Mouse (Mus musculus): Measurements from ENCODE around the gene Esp6.
"Not testable (repeated sequence)": the region's sequence is repeated elsewhere in the genome, so short reads cannot be mapped to it uniquely, and the experiment has no call there.

The Esp6 gene

GRCm38 (mm10) chr17:40561207-40561606 lies at the start of gene Esp6:
Esp6 (plus strand) TSS chr17:40561507.
- DNase-seq (ENCODE audit: low spot score) = no peak

DNA sequence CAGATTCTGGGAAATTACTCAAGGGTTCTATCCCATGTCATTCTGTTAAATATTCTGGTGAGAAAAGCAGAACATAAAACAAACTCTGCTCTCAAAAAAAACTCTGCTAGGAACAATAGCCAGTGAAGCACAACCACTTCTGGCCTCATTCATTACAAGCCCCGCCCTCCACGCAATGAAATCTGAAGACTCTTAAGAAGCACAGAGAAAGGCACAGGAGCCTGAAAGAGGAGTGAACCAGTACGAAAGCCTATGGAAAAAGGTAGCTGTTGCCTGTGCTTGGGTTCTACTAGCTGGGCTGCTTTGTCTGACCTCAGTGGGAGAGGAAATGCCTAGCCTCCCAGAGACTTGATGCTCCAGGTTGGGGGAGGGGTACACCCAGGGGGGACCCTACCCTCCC lies 41.5 kb upstream of the Esp6 start, which contains the start of gene Esp8:
Esp8 (plus strand) TSS at position 205 of the 400 bp plus-strand sequence.
- no peak for DNase-seq (ENCODE audit: low spot score)

- no peak for DNase-seq (ENCODE audit: low spot score)
Observed at GRCm38 (mm10) chr17:40529813-40530212, 31.5 kb upstream of the Esp6 start.

GRCm38 (mm10) chr17:40531147-40531546 lies 30.2 kb upstream of the Esp6 start:
- DNase-seq (ENCODE audit: low spot score) = no peak

DNA sequence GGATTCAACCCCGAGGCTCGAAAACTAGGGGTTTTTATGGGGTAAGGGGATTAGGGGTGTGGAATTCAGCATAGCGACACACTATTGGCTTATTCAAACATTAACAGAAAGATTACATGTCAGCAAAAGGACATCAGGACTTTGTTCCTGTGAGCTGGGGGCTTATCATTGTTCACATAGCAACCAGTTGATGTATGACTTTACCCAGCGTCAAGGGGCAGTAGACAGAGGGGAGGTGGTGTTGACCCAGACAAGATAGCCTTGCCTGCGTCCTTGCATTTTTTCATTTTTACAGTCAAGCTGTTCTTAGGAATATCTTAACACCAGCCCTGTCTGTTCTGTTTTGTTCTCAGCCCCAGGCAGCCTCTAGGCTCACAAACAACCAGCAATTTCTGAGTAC lies 14.3 kb upstream of the Esp6 start:
- not testable (repeated sequence) for DNase-seq (ENCODE audit: low spot score)

- DNase-seq (ENCODE audit: low spot score) = no peak
Observed at GRCm38 (mm10) chr17:40553470-40553869, 7.8 kb upstream of the Esp6 start.

GRCm38 (mm10) chr17:40583906-40584305 lies 22.6 kb downstream of the Esp6 start:
- DNase-seq (ENCODE audit: low spot score) = not testable (repeated sequence)

DNA sequence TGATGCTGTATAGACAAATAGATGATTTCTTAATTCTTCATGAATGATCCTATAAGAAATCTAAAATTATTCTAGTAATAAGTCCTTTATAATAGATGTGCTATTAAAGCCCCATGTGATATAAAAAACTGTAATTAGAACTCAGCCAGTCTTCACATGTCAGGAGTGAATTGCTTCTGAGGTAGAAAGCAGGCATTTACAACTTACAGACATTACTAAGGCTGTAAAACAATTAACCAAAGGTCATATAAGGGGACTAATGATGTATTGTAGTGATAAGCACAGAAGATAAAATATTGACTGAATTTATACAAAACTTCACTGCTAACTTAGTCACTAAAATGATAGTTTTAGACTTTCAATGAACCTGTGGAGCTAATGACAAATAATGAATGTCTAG lies 30.0 kb downstream of the Esp6 start:
- no peak for DNase-seq (ENCODE audit: low spot score)

GRCm38 (mm10) chr17:40598294-40598693 lies 37.0 kb downstream of the Esp6 start, which contains the start of gene Esp4:
Esp4 (plus strand) TSS chr17:40598594.
- DNase-seq (ENCODE audit: low spot score) = no peak

Measured in testis, postnatal 10 days (tissue).